Mouse (Mus musculus) induced T-regulatory cell, adult 2 months (primary cell): ENCODE measurements around the gene Hes1.

Experiments used
- DNase-seq: peaks from one replicate; pipeline ENCODE4 v3.0.0-alpha.2; 2012; ENCODE audit warnings: low read depth

Hes1 gene

DNA sequence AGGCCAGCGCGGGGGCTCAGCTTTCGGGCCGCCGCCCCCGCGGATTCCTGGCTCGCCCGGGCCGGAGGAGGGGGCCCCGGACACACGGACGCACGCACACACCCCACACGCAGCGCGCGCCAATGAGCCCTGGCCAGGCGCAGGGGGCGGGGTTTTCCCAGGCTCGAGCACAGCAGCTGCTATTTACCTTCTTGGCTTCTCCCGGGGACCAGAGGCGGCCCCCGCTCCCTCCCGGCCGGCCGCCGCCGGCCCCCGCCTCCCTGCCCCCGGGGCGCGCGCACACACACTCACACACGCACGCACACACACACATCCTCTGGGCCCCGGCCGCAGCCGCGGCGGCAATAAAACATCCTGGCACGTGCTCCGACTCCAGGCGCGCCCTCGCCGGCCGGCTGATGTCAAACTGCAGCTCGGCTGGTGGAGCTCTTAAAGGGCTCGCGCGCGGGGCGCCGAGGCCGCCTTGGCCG, at the start of gene Hes1:
Gene Hes1 (plus strand): TSS at position 401 of the 470 bp plus-strand sequence.
- peak; percentile 79 for DNase-seq

DNA sequence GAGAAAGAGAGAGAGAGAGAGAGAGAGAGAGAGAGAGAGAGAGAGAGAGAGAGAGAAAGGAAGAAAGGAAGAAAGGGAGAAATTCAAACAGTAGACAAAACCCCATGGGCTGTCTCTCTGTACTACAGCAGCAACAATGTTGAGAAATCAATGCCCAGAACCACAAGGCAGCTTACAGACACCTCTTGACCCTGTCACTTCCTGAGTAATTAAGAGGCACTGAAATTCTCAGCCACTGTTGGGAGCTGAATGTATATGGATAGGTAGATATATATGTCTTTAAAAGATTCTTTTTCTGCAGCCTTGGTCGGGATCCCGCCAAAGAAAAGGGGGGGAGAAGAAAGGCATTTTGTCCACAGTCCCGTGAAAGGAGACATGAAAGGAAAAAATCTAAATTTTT, 48.1 kb upstream of the Hes1 start:
- no peak for DNase-seq

DNA sequence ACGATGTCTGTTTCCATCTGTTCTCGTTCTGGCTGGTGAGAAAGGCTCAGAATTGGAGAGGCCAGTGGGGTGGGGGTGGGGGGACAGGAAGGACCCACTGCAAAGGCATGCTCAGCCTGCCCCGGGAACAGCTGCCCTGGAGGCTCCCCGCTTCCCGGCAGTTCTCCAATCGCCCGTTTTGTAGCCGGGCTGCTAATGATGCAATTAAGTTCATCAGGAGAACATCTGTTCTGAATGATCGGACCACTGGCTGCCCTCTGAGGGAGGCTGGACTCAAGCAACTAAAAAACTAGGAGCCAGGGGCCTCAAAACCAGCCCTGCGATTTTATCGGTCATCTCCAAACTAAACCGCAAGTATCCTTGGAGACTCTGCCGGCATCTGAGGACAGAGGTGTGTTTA, 44.1 kb upstream of the Hes1 start:
- no peak for DNase-seq

DNA sequence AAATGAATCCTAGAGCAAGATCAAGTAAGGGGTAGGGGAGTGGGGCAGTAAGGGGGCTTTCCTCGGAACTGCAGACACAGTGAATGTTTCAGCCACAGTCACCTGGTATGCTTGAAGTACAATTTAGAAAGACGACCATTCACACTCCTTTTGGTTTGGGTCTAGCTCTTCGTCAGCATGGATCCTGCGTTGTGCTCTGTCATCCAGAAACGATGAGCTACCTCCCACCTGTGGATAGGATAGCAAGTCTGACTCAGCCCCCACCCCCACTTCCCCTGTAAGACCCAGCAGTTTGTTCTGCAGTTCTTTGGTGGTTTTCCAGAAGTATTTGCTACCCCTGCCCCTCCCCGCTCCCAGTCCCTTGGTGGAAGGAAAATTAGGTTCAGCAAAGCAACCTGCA, 41.8 kb upstream of the Hes1 start:
- DNase-seq: no peak

DNA sequence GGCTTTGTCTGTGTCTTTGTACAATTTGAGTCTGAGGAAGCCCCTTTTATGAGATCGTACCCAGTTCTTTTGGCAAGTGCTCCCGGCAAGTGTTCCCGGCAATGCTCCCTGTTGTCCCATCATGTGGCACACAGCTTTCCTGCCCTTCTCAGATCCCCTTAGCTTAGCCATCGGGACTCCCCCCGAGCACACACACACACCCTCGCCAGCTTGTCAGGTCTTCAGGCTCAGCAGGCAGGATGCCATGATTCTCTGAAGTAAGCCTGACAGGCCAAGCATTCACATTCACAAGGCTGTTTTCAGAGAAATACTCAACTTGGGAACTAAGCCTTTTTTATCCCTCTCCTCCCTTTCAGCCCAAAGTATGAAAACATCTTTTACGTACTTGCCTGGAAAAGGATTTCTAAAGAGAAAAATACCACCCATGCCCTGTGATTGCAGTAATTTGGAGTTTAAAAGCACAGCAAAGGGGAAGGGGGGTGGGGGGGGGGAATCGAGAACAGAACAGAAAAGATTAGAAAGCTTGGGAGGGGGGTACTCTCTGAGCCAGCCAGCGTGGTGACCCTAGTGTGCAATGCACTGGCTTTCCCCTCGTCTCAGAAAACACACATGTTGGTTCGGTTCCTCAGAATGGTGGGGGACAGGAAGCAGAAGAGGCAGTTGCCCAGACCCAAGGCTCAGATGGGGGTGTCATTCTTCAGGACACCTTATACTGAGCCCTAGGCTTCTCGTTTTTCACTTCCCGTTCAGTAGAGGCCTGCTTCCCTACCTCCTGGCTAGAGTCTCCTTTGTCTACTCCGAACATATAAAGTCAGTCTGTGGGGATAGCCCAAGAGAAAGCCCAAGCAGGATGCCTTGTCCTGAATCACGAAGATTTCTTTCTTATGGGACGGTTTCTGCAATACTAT, 41.0 kb upstream of the Hes1 start:
- DNase-seq: no peak

DNA sequence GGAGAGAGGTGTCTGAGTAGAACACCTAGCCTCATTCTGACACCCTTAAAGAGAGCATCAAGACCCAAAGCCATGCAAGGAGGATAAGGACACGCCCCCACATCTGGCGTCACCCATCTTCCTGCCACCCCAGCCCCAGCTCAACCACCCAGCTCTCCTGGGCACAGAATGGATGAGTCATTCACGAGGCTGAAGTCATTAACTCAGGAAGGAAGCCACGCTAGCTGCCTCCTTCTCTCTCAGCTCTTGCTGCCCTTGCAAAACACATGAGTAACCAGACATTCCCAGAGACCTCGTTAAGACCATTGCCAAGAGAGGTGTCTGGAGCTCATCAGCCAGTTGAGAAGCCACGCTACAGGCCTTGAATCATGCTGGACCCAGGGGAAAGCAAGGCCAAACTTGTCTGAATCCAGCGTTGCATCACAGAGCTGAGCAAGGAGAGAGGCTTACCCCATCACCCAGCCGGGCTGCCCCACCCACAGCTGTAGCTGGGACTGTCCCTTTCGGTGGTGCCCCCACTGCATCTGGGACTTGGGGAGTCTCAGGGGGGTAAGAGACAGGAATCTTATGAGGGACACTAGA, 39.4 kb upstream of the Hes1 start:
- peak; percentile 73 for DNase-seq

DNA sequence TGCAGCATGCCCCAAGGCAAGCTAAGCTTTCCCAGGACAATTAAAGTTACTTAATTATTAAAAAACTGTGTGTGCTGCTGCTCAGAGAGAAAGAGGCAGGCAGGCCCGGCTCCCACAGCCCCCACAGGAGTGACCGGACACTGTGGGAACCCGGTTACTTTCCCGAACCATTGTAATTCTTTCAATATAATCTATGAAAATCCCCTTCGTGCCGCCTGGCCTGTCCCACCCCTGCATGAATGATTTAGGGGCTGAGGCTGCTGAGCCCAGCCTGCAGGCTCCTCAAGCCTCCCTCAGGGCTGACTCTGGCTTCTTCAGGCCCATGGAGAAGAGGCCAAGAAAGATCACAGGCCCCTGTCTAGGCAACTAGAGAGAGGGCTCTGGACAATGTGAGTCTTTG, 36.0 kb upstream of the Hes1 start:
- DNase-seq: no peak

DNA sequence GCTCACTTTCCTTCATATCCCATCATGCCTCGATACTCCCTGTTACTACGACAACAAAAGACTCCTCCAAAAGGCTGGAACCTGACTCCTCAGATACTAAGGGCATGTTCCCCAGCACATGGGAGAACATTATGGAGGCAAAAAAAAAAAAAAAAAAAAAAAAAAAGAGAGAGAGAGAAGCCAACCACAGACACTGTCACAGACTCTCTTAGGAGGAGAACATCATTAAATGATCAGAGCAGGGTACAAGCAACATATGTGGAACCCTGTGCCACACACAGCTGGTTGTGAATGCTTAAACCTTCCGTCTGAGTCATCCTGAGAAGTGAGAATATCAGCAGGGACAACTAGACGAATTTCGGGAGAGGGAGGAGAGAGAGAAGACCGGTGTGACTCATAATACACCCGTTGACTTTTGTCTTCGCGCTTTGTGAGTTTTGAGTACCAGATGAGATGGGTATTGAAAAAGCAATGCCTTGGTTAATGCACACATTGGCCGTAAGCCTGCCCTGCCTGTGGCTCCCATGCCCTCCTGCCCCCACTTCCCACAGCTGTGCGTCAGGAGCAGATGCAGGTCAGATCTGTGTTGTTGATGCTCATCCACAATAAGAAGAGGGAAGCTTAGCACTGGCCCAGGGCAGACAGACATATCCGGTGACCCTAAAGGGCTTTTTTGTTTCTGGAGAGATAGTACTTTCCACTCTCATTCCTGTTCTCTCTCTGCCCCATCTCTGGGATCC, 34.8 kb upstream of the Hes1 start:
- DNase-seq: no peak

DNA sequence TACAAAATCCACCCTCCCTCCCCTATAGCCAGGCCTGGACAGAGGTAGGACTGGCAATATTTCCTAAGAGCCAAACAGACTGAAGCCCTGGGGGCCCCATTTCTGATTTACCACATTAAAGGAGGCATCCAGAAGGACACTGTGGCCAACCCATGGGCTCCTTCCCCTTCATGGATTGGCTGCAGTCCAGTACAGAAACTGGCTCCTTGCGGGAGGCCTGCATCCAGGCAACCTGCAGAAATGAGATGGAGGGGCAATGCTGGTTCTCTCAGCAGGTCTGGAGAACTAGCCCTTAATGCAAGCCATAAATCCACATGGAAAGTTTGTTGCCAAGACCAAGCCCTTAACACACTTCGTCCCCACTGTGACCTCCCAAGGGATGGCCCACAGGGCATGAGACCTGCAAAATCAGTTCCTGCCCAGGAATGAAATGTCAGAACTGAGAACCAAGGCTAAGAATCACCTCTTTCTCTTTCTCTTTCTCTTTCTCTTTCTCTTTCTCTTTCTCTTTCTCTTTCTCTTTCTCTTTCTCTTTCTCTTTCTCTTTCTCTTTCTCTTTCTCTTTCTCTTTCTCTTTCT, 31.8 kb upstream of the Hes1 start:
- peak; percentile 26 for DNase-seq

DNA sequence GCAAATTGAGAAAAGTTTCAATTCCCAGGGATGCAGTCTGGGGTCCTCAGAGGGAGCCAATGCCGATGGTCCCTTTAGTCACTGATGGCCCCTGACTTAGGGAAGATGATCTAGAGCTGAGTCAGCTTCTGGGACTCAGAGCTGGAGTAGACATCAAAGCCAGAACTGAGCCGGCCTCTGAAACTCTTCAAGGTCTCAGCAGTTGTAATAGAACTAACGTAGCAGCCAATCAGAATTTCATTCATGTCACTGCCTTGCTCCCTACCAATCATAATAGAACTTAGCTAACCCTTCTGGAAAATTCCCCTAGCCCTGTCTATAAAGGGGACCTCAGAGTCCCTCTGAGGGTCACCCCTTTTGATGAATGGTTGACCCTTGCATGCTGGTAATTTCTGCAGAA, 30.8 kb upstream of the Hes1 start:
- no peak for DNase-seq

DNA sequence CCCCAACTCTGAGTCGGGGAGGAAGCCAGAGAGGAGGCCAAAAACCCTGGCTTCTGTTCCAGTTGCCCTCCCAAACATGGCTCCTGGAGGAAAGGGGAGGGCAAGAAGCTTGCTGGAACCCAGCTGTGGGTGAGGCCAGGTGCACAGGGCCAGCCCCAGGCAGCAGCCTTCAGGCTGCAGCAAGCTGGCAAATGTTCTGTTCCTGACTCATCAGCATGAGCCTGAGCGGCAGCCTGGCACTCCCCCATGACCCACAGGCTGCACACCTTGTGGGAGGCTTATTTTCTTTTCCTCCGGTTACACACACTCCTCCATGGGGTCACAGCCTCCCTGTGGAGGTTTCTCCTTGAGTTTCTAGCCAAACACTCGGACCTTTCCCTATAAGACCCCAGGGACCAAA, 30.2 kb upstream of the Hes1 start:
- no peak for DNase-seq

DNA sequence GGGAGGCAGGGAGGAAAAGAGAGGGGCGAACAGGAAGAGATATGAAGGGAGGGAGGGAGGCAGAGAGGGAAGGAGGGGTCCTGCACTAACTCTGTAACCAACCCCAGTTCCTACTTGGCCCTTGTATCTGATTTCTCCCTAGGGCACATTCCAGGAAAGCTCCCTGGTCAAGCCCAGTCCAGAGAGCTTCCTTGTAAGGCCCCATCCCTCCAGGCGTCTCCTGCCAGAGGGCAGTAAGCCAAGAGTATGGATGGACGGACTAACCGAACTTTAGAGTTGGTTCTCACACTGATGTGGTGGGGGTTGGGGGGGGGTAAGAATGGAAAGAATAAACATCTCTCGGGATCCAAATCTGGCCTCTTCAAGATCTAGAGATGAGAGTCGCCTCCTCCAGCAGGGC, 29.7 kb upstream of the Hes1 start:
- no peak for DNase-seq

DNA sequence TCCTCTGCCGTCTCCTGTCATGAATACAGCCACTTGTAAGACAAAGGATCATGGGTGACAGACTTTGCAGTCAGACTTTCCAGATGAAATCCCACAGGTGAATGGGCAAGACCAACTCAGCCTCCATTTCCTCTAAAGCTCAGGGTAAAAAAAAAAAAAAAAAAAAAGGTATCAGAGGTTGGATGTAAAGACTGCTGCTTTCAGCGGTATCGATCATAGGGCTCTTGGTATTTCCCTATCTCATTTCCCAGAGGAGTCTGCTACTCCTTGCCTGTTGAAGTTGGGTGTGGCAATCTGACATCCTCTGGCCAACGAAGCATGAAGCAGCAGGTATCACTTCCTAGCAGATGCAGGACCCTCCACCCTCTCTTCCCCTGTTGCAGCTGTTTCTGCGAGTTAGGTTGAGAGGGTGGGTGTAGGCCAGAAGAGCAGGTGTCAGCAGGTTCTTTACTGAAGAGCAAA, 29.2 kb upstream of the Hes1 start:
- DNase-seq: no peak

DNA sequence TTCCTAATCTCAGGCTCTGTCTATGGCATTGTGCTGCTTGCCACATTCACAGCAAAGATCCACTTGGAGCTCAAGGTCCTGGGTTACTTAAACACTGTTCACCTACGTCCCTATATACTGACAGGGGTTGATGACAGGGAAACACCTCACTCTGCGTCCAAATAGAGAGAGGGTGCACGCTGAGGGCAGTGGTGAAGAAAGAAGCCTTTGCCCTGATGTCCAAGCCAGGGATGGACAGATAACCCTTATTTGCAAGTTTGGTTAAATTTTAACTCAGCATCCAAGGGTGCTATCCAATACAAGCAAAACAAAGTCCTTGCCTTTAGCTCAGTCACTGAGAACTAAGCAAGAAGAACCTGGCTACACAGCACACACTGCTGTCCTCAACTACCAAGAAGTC, 28.1 kb upstream of the Hes1 start:
- no peak for DNase-seq

DNA sequence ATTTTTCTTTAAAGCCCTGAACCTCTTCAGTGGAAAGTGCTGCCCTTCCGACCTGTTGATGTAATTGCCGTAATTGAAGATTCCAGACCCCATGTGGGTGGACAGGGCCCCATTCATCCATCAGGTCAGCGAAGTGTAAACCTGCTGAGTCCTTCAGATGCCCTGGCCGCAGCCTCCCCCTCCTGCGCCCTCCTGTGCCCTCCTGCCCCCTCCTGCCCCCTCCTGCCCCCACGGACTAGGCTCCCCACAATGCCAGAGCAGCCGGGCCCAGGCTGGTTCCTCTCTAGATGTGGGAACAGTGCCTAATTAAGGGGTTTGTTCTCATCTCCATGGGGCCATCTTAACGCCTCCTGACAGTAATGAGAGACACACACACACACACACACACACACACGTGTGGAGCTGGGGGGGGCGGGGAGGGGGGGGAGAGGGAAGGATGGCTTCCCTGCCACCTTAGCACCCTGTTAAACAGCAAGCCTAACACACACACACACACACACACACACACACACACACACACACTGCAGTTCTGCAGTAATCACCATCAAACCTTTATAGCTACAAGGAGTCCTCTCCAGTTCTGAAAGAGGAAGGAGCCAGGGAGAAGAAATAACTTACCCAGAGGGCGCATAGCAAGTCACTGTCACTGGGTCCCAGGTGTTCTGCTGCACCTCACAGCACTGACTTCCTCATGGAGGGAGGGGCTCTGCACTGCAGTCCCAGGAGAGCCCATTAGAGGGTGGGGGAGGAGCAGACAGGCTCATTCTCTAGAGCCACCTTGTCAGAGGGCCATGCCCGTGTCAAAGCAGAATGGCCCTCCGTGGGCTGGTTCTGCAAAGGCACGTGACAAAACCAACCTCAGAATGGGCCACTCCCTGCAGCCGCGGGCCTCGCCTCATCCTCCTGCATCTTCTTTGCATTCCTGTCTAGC, 25.3 kb upstream of the Hes1 start:
- peak; percentile 37 for DNase-seq

DNA sequence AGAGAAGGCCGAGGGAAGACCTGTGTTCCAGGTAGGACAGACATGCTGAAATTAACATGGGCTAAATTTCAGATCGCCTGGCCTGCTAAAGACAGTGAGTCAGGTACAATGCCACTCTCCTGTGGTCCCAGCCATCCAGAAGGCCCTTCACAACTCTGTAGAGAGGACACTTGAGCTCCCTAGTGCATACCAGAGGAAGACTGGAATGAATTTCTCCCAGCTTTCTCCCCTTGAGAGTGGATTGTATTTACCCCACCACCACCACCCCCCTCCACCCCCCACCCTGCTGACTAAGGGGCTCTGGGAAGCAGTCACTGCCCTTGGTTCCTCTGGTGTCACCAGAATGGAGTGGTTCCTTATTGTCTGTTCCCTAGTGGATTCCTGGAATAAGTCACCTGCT, 24.3 kb upstream of the Hes1 start:
- DNase-seq: no peak

DNA sequence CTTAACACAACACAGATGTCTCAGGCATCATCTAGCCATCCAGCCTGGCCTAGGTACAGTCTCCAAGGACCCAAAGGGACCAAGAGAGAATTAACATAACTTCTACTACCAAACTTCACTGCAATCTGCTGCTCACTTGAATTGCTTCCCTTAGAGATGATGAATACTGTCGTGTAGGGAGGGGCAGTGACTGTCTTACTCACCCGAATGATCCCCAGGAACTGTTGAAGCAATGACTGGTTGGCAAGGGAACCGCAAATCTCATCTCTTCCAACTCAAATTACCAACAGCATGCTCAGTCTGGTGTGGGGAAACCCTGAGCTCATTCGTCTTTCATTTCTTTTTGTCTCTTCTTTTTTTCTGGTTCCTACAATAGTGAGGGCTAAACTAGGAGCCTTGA, 21.3 kb upstream of the Hes1 start:
- DNase-seq: no peak

DNA sequence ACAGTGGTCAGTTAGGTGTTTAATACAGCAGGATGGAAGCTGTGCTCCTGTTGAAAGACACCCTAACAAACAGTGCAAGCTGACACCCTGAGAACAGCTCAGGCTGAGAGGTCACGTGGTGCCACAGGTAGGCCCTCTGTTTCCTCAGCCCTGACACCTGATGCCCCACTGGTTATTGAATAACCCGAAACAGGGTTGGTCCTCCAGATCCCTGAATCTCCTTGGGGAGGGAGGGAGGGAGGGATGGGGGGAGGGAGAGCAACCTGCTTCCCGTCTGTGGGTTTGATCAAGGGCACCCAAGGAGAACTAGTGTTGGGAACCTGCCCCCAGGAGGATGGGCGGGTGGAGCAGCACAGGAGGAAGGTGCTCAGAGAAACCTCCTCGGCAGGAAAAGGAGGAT, 18.6 kb upstream of the Hes1 start:
- no peak for DNase-seq

DNA sequence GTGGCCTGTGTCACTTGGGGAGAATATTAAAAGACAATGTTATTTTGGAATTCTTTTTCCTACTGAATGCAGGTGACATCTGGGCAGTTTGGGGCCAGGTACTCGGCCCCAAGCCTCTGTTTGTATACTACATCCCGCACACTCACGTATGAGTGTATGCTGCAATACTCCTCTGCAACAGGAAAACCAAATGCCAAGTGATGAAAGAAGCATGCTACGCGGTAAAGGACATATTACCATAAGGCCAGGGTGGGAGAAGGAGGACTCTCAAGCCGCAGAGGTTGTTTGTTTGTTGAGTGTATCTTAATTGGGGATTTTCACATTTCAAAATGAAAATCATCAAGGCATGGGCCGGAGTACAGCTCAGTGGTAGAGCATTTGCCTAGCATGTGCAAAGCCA, 17.2 kb upstream of the Hes1 start:
- DNase-seq: no peak

DNA sequence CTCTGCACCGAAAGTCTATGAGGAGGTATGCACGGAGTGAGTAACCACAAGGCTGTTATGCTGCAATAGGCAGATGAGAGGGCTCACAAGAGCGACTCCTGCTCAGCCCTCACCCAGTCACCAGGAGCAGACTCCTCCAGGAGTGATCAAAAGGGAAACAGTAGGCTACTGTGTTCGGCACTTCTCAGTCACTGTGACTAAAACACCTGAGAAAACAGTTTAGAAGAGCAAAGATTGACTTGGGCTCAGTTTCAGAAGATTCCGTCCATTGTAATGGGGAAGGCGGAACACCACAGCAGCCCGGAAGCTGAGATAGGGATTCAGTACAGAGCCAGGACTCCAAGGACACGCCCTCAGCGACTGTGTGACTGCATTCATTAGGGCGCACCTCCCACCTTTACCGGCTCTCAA, 16.8 kb upstream of the Hes1 start:
- DNase-seq: no peak

DNA sequence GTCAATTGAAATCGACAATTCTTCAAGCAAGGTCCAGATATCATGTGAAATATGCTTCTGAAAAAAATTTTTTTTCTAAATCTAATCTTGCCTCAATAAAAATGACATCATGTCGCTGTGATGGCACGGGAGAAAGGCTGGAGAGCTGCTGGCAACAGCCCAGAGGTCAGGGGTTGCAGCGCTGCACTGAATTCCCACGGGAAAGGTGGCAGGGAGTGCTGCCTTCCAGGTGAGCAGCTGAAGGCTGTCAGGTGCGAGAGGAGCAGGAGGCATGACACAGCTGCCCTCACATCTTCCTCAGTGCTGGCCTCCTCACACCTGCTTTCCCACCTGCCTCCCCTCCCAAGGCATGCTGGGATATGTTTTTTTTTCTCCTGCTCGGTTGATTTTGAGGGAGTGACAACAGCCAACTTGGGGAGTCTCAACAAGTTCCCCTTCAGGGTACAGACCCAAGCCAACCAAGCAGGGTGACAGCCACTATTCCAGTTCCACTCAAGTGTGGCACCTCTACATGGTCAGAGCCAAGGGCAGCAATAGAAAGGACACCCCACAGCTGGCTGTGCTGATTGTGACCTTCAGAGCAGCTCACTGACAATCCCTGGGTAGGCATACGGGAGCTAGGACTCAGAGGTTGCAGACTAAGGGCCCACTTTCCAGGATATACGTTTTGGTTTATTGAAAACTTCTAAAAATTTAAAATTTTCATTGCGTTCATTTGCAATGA, 13.3 kb upstream of the Hes1 start:
- no peak for DNase-seq
